Mouse (Mus musculus) limb, embryonic 15.5 days (tissue): Measurements from ENCODE around the gene Plxna3. TPM values are rescaled to one million over a fixed set of nuclear protein-coding genes. Genes with fewer than 3 reads are reported as not detected.

Experiments used
- ATAC-seq: fragments of 200-750 bp; cut with Nextera tagmentation; 2 replicates; pipeline ENCODE4 v1.8.0; 2017; ENCODE audit warnings: low read depth, moderate TSS enrichment; ENCODE audit not compliant: insufficient number of reproducible peaks, low FRiP score, low TSS enrichment
- H3K27ac ChIP-seq: fragments of 300-500 bp; sonication (generic); 2 replicates; pipeline ENCODE4 v1.5.1; 2015; ENCODE audit warnings: moderate library complexity, mild to moderate bottlenecking, inconsistent platforms
- H3K27me3 ChIP-seq: fragments of 300-500 bp; sonication (generic); 2 replicates; pipeline ENCODE4 v1.6.1; 2015; ENCODE audit warnings: inconsistent platforms
- H3K36me3 ChIP-seq: fragments of 300-500 bp; sonication (generic); 2 replicates; pipeline ENCODE4 v1.6.1; 2015; ENCODE audit warnings: inconsistent platforms
- H3K4me1 ChIP-seq: fragments of 300-500 bp; sonication (generic); 2 replicates; pipeline ENCODE4 v1.6.1; 2015; ENCODE audit warnings: inconsistent platforms
- H3K4me2 ChIP-seq: fragments of 300-500 bp; sonication (generic); 2 replicates; pipeline ENCODE4 v1.6.1; 2015; ENCODE audit warnings: mild to moderate bottlenecking, inconsistent platforms
- H3K4me3 ChIP-seq: fragments of 300-500 bp; sonication (generic); 2 replicates; pipeline ENCODE4 v1.5.1; 2015; ENCODE audit warnings: mild to moderate bottlenecking, inconsistent platforms
- H3K9ac ChIP-seq: fragments of 300-500 bp; sonication (generic); 2 replicates; pipeline ENCODE4 v1.6.1; 2015; ENCODE audit warnings: inconsistent platforms
- H3K9me3 ChIP-seq: fragments of 300-500 bp; sonication (generic); 2 replicates; pipeline ENCODE4 v1.6.1; 2016; ENCODE audit warnings: inconsistent platforms
- WGBS: fragments of 180-500 bp; shearing (Covaris S2); methylation state at CpG from one replicate; pipeline ENCODE4 v1.1.7; 2015; 5-methylcytosine and 5-hydroxymethylcytosine counted together
- polyA plus RNA-seq: library from polyadenylated mRNA; unstranded; fragments of >200 nt; fragmentation: Nextera tagmentation; extraction: Ambion mirVana; gene quantifications from 2 replicates; pipeline ENCODE4 v1.2.1, GENCODE M21; 2015

Gene Plxna3
- polyA plus RNA-seq, result 16.7 and 19.4 TPM in 2 replicates

- H3K36me3 ChIP-seq, result peaks cover under 1% of the 10 kb centered on the region; the same call in 1 of the 2 replicates
- WGBS, result 18% methylated on average over 24 of the region's 30 CpGs
- ATAC-seq, result peak; percentile 91
Measured at GRCm38 (mm10) chrX:74328725-74329161, at the start of gene Plxna3. Gene Plxna3 (plus strand): TSS chrX:74329066.

GRCm38 (mm10) chrX:74281041-74281731 lies 47.7 kb upstream of the Plxna3 start:
- 25% methylated on average over 14 of the region's 14 CpGs for WGBS
- Histone ChIP-seq H3K4me3 (peak overlapping the region; percentile 56), H3K9me3 (no peaks in the 10 kb centered on the region), H3K27me3 (no peaks in the 10 kb centered on the region), H3K27ac (peak overlapping the region; percentile 91), H3K4me2 (peak overlapping the region; percentile 56), H3K9ac (0 out of 2 replicates have a peak overlapping the region, but pooled peaks have one; percentile 31), H3K36me3 (no peaks in the 10 kb centered on the region), H3K4me1 (peaks cover 5% of the 10 kb centered on the region; the same call in 1 of the 2 replicates)
- no peak for ATAC-seq

More at GRCm38 (mm10) chrX:74328725-74329161, at the start of gene Plxna3:
- Histone ChIP-seq H3K4me2 (peak within 1 kb of the TSS; percentile 50), H3K27ac (peak within 1 kb of the TSS; percentile 85), H3K4me3 (peak within 1 kb of the TSS; percentile 47), H3K4me1 (peaks cover 17% of the 10 kb centered on the region; the same call in 1 of the 2 replicates), H3K27me3 (no peaks in the 10 kb centered on the region), H3K9ac (peak within 1 kb of the TSS; percentile 33), H3K9me3 (no peaks in the 10 kb centered on the region)

GRCm38 (mm10) chrX:74281732-74282394 lies 47.0 kb upstream of the Plxna3 start, which contains the start of the genes Taz and Dnase1l1:
Gene Taz (plus strand): TSS chrX:74281912.
Gene Dnase1l1 (minus strand): TSS chrX:74282337.
- WGBS, result 20% methylated on average over 16 of the region's 16 CpGs
- H3K9ac ChIP-seq, result peak within 1 kb of the TSS; percentile 52
- H3K36me3 ChIP-seq, result no peaks in the 10 kb centered on the region
- H3K4me3 ChIP-seq, result peak within 1 kb of the TSS; percentile 56
- peaks cover 5% of the 10 kb centered on the region; the same call in 1 of the 2 replicates for H3K4me1 ChIP-seq
- H3K27me3 ChIP-seq, result no peaks in the 10 kb centered on the region
- peak within 1 kb of the TSS; percentile 91 for H3K27ac ChIP-seq
- no peaks in the 10 kb centered on the region for H3K9me3 ChIP-seq
- H3K4me2 ChIP-seq, result peak within 1 kb of the TSS; percentile 56
- peak; percentile 92 for ATAC-seq

GRCm38 (mm10) chrX:74282395-74283091 lies 46.3 kb upstream of the Plxna3 start:
- H3K4me1 ChIP-seq, result peaks cover 5% of the 10 kb centered on the region; the same call in 1 of the 2 replicates
- peak overlapping the region; percentile 56 for H3K4me3 ChIP-seq
- H3K4me2 ChIP-seq, result peak overlapping the region; percentile 56
- H3K27ac ChIP-seq, result peak overlapping the region; percentile 91
- H3K27me3 ChIP-seq, result no peaks in the 10 kb centered on the region
- no peaks in the 10 kb centered on the region for H3K9me3 ChIP-seq
- ATAC-seq, result peak; percentile 61
- no peaks in the 10 kb centered on the region for H3K36me3 ChIP-seq
- 27% methylated on average over 39 of the region's 39 CpGs for whole genome bisulfite sequencing
- peak overlapping the region; percentile 52 for H3K9ac ChIP-seq

- H3K4me2 ChIP-seq, result peak overlapping the region; percentile 56
- no peaks in the 10 kb centered on the region for H3K36me3 ChIP-seq
- peak overlapping the region; percentile 52 for H3K9ac ChIP-seq
- WGBS, result 42% methylated on average over 5 of the region's 5 CpGs
- 0 out of 2 replicates have a peak, but pooled peaks have one; percentile 5 for ATAC-seq
- no peaks in the 10 kb centered on the region for H3K9me3 ChIP-seq
- H3K27ac ChIP-seq, result peak overlapping the region; percentile 91
- H3K27me3 ChIP-seq, result no peaks in the 10 kb centered on the region
- peak overlapping the region; percentile 56 for H3K4me3 ChIP-seq
- peaks cover 5% of the 10 kb centered on the region; the same call in 1 of the 2 replicates for H3K4me1 ChIP-seq
Measured at GRCm38 (mm10) chrX:74283092-74283437, 45.8 kb upstream of the Plxna3 start.

GRCm38 (mm10) chrX:74293431-74293830 lies 35.4 kb upstream of the Plxna3 start:
- no peak overlapping the region for H3K4me2 ChIP-seq
- H3K9me3 ChIP-seq, result no peaks in the 10 kb centered on the region
- no peak overlapping the region for H3K27ac ChIP-seq
- H3K27me3 ChIP-seq, result no peaks in the 10 kb centered on the region
- H3K4me1 ChIP-seq, result no peaks in the 10 kb centered on the region; the same call in 1 of the 2 replicates
- ATAC-seq, result no peak
- 68% methylated on average over 4 of the region's 4 CpGs for WGBS
- no peak overlapping the region for H3K4me3 ChIP-seq
- no peak overlapping the region for H3K9ac ChIP-seq
- 0 out of 2 replicates have a peak, but pooled peaks cover 4% of the 10 kb centered on the region for H3K36me3 ChIP-seq

- Histone ChIP-seq H3K9me3 (no peaks in the 10 kb centered on the region), H3K4me2 (peak within 1 kb of the TSS; percentile 54)
- 22% methylated on average over 37 of the region's 37 CpGs for WGBS
Measured at GRCm38 (mm10) chrX:74296538-74297448, 32.1 kb upstream of the Plxna3 start, which contains the start of gene Atp6ap1. Gene Atp6ap1 (plus strand): TSS chrX:74297097.

GRCm38 (mm10) chrX:74298348-74298747 lies 30.5 kb upstream of the Plxna3 start:
- Histone ChIP-seq H3K4me3 (no peak overlapping the region), H3K9me3 (no peaks in the 10 kb centered on the region), H3K4me1 (no peaks in the 10 kb centered on the region; the same call in 1 of the 2 replicates), H3K4me2 (no peak overlapping the region), H3K36me3 (peaks cover 20% of the 10 kb centered on the region), H3K27me3 (no peaks in the 10 kb centered on the region), H3K27ac (no peak overlapping the region), H3K9ac (no peak overlapping the region)
- 73% methylated on average over 1 of the region's 1 CpGs for WGBS
- ATAC-seq, result no peak

More at GRCm38 (mm10) chrX:74296538-74297448, 32.1 kb upstream of the Plxna3 start, which contains the start of gene Atp6ap1:
- ATAC-seq, result peak; percentile 98
- no peaks in the 10 kb centered on the region for H3K27me3 ChIP-seq
- H3K4me1 ChIP-seq, result no peaks in the 10 kb centered on the region; the same call in 1 of the 2 replicates
- peak within 1 kb of the TSS; percentile 59 for H3K4me3 ChIP-seq
- H3K9ac ChIP-seq, result peak within 1 kb of the TSS; percentile 67
- peak within 1 kb of the TSS; percentile 67 for H3K27ac ChIP-seq
- peaks cover 12% of the 10 kb centered on the region; the same call in 1 of the 2 replicates for H3K36me3 ChIP-seq

- ATAC-seq, result no peak
- no peak overlapping the region for H3K9ac ChIP-seq
- no peak overlapping the region for H3K4me3 ChIP-seq
- peaks cover 24% of the 10 kb centered on the region for H3K36me3 ChIP-seq
- H3K9me3 ChIP-seq, result no peaks in the 10 kb centered on the region
- H3K4me2 ChIP-seq, result no peak overlapping the region
- H3K27ac ChIP-seq, result no peak overlapping the region
- H3K4me1 ChIP-seq, result no peaks in the 10 kb centered on the region; the same call in 1 of the 2 replicates
- no peaks in the 10 kb centered on the region for H3K27me3 ChIP-seq
- 85% methylated on average over 3 of the region's 3 CpGs for WGBS
Measured at GRCm38 (mm10) chrX:74299721-74300120, 29.1 kb upstream of the Plxna3 start.

GRCm38 (mm10) chrX:74304867-74305700 lies 23.8 kb upstream of the Plxna3 start, which contains the start of gene Gdi1:
Gene Gdi1 (plus strand): TSS chrX:74304998.
- peak within 1 kb of the TSS; percentile 47 for H3K4me2 ChIP-seq
- peaks cover 6% of the 10 kb centered on the region; the same call in 1 of the 2 replicates for H3K4me1 ChIP-seq
- peaks cover 43% of the 10 kb centered on the region for H3K36me3 ChIP-seq
- peak within 1 kb of the TSS; percentile 47 for H3K9ac ChIP-seq
- peak within 1 kb of the TSS; percentile 53 for H3K4me3 ChIP-seq
- no peaks in the 10 kb centered on the region for H3K27me3 ChIP-seq
- H3K27ac ChIP-seq, result peak within 1 kb of the TSS; percentile 88
- no peaks in the 10 kb centered on the region for H3K9me3 ChIP-seq
- ATAC-seq, result peak; percentile 77; the same call in 1 of the 2 replicates
- WGBS, result 23% methylated on average over 41 of the region's 41 CpGs
